Mouse (Mus musculus): Measurements from ENCODE around the gene Cygb.

Cygb gene

DNA sequence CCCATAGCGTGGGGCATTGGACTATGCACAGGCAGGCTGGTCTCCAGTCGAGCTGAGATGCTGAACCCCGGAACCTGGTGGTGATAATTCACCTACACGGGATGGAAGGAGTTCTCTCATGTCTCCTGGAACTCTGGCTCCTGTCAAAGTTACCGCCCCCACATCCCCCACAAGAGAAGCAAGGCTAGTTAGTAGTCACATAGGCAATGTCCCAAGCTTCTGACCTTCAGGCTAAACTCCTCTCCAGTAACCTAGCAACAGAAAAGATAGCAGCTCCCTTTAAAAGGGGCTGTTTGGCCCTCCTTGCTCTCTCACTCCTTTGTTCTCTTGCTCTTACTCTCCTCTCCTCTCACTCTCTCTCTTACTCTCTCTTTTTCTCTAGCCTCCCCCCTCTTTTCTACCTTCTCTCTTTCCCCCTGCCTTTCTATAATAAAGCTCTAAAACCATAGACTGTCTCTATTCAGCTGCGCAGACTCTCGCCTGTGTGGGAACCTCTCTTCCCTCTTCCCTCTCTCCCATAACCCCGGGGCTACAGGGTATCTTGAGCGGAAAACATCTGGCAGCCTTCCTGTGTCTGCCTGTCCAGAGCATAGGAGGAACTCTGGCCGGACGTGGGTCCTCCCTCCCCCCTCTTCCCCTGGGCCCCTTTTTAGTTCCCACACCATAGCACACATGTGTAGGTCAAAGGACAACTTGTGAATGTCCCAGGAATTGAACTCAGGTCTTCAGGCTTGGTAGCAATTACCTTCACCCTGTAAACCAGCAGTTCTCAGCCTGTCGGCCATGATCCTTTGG lies 23.7 kb downstream of the Cygb start:
- DNase-seq: no peak

DNA sequence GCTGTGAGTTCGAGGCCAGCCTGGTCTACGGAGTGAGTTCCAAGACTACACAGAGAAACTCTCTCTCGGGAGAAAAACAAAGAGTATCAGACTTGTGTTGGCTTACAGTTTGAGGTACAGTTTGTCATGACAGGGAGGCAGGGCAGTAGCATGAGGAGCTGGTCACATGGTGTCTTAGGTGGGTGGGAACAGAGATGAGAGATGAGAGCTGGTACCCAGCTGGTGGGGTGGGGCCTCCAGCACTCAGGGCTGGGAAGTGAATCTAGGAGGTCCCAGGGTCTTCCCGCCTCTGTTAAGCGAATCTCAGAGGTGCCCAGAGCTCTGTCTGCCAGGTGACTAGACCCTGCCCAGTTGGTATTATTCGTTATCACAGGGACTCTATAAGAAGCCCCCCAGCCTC lies 24.6 kb downstream of the Cygb start:
- DNase-seq: no peak

DNA sequence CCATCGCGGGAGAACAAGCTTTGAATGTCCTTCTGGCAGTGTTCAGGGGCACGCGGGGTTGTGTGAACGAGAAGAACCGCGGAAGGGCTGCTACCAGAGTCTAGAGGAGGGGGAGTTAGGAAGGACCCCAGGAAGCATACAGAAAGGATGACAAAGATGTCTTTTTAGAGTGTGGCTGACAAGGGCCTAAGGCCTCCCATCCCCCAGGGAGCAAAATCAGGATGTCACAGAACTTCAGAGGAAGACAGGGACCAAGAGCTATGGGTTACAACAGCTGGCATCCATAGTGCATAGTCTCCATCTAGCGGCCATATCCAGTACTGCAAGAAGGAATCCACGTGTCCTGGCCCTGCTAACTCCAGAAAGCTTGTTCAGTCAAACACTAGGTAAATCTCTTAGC lies 25.4 kb downstream of the Cygb start:
- DNase-seq: peak; percentile 86

DNA sequence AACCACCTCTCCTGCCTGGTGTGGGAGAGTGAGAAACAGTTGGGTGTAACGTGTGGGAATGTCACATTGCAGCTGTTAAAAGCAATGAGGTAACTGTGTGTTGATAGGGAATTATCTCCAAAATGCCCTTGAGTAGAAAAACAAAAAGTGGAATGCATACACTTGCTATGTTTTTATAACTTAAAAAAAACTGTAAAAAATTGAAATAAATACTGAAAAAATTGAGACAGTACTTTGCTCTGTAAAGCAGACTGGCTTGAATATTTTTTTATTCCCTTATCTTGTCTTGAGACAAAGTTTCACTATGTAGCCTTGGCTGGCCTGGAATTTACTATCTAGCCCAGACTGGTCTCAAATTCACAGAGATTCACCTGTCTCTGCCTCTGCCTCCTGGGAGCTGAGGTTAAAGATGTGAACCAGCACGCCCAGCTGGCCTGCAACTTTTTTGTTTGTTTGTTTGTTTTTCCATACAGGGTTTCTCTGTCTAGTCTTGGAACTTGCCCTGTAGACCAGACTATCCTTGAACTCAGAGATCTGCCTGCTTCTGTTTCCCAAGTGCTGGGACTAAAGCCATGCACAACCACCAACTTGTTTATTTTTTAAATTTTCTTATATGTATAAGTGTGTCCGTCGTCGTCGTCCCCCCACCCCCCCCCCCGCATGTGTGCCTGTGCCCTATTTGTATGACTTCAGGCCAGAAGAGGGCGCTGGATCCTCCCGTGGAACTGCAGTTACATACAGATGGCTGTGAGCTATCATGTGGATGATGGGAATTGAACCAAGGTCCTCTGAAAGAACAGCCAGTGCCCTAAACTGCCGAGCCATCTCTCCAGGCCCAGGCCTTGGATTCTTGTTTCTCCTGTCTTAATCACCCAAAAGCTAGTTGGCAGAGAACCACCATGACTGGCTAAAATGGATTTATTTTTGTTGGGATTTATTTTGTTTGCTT lies 26.8 kb downstream of the Cygb start:
- DNase-seq: peak; percentile 42

DNA sequence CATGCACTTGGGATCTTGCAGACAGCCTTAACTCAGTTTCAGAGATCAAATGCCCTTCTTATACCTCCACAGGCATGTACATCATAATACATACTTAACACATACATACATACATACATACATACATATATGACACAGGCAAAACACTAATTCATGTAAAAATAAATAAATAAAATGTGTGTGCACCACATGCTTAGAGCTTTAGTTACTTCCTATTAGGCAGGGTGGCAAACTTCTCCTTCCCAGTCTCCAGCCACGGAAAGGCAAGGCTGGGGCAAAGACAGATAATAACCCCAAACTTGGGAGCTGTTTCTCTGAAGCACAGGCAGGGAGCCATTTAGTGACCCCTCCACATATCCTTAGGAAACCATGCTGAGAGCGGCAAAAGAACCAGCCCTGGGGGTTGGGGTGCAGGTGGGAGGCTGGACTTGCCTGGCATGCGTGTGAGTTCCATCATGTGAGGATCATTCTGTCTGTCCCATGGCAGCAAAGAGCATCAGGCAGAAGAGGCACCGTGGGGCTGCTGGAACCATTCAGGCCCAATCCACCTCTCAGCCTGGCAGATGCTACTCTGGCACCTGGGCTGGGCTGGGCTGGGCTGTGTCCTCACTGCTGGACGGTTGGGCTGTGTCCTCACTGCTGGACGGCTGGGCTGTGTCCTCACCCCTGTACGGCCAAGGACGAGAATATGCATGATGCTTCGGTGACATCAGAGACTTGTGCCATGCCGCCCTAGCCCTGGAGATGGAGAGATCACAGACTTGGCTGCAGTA lies 27.6 kb downstream of the Cygb start, which contains the start of gene Rhbdf2:
TSS of gene Rhbdf2 (minus strand) at position 721 of the 773 bp plus-strand sequence.
- no peak for DNase-seq

DNA sequence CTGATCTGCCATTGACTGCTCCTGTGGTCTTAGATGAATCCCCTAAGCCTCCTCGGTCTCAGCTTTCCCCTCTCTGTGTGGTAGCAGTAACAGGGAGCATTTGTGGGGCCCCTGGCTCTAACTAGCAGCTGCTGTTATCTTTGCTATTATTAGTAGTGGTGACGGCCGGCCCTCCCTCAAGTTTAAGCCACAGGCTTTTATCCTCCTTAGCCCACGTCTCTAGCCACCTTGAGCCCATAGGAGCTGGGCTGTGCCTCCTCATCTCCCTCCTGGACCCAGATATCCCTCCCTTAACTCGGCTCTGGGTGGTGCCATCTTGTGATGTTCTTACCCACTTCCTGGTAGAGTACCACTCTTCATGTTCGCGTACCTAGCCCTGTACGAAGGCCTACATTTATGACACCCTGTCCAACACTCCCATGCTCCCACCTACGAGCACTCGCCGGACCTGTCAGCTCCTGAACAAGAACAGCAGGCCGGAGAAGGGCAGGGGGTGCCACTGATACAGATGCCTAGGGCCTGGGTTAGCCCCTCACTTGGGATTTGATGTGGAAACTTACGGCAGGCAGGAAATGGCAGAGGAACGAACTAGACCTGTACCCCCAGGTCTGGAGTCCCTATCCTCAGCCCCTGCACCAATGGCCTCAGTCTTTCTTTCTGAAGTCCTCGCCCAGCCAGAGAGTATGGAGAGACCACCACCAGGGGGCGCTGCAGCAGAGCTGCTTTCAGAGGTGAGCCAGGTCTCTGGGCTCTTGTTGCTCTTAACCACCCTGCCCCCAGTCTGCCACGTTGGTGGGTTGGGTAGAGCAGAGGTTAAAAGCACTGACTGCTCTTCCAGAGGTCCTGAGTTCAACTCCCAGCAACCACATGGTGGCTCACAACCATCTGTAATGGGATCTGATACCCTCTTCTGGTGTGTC lies 28.8 kb downstream of the Cygb start:
- peak; percentile 53 for DNase-seq

DNA sequence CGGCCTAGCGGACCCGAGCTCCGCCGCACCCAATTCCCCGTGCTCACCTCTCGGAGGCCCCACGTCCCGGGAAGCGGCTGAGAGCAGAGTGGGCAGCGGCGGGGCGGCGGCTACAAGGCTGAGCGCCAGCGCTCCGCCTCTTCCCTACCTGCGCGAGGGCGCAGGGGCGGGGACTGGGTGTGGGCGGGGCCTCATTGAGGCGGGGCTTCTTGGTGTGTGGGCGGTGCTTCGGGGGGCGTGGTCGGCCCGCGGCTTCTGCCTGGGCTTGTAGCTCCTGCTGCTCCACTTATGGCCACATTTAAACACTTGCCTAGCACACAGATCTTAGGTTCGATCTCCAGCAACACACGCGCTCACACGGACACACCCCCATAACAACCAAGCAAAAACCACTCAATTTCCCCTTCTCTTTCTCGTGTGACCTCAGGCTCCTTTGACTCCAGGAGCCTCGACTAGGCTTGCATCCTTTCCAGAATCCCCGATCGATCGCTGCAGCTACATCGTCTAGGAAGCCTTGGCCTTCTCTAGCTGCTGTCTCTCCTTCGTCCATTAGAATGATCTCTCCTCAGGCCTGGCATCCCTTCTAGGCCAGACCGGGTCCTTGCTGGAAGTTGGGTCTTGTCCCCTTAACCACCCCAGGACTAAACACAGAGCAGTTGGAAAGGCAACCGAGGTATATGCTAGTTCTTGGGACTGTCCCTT lies 29.8 kb downstream of the Cygb start:
- peak; percentile 87 for DNase-seq

- DNase-seq: peak; percentile 25
These were observed 30.6 kb downstream of the Cygb start for GRCm38 (mm10) chr11:116623281-116624124.

DNA sequence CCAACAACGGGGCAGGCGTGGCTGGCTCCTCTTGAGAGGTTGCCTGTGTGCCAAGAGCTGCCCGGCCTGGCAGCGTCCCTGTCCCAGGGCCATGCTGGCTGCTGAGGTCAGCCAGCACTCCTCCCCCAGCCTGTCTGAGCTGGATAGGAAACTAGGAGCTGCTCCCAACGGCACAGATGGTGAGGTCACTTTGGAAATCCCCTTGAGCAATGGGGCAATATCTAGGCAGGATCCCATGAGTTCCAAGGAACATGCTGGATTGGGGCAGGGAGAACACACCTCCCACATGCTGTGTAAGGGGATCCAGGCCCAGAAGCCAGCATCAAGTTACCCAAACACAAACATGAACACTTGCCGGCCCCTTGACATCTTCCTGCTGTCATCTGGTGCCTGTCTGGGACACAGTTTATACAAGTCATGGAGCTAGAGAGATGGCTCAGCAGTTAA lies 32.8 kb downstream of the Cygb start:
- DNase-seq: no peak

- no peak for DNase-seq
These were observed 33.4 kb downstream of the Cygb start for GRCm38 (mm10) chr11:116620559-116621253.

GRCm38 (mm10) chr11:116620073-116620472 lies 34.0 kb downstream of the Cygb start:
- no peak for DNase-seq

GRCm38 (mm10) chr11:116619561-116619960 lies 34.6 kb downstream of the Cygb start:
- DNase-seq: no peak

GRCm38 (mm10) chr11:116619156-116619555 lies 35.0 kb downstream of the Cygb start:
- DNase-seq: no peak

GRCm38 (mm10) chr11:116618666-116619065 lies 35.4 kb downstream of the Cygb start:
- DNase-seq: no peak

DNA sequence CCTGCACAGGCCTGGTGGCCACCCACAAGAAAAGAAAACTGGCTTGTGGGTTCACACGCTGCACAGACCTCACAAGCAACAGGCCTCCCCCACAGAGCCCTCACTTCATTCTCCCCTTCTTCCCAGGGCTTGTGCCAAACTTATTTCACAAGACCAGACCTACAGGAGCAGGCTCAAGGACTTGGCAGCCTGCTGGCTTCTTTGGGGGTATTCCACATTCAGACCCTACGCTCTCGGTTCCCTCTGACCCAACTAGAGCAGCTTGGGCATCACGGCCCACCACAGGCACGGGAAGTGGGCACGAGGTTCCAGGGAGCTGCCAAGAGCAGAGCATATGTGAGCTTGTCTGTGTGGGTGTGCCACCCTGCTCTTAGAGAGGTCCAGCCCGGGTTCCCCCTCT lies 36.5 kb downstream of the Cygb start:
- DNase-seq: no peak

DNA sequence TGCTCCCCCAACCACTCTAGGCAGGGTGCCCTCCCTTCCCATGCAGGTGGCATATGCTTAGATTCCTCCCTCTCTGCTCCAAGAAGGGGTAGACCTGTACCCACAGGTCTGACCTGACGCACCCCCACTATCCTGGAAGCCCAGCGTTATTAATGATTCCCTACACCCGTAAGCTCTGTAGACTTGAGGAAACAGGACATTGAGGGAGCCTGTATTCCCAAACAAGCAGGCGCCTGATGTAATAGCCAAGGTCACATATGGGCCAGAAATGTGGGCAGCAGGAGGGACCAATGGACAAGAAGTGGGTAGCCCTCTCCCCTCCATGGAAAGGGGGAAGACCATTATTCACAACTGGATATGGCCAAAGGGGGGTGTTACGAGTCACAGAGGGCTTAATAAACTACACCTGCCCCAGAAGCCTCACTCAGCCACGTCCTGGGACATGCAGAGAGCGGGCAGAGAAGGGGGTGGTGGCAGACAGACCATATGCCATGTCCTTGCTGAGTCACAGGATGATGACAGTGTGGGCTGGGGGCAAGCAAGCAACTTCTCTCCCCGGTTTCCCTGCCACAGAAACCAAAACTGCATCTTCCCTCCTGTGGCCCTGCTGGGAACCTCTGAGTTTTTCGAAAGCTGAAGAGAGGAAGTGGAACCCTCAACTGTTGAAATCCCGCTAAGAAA lies 37.5 kb downstream of the Cygb start:
- DNase-seq: no peak

DNA sequence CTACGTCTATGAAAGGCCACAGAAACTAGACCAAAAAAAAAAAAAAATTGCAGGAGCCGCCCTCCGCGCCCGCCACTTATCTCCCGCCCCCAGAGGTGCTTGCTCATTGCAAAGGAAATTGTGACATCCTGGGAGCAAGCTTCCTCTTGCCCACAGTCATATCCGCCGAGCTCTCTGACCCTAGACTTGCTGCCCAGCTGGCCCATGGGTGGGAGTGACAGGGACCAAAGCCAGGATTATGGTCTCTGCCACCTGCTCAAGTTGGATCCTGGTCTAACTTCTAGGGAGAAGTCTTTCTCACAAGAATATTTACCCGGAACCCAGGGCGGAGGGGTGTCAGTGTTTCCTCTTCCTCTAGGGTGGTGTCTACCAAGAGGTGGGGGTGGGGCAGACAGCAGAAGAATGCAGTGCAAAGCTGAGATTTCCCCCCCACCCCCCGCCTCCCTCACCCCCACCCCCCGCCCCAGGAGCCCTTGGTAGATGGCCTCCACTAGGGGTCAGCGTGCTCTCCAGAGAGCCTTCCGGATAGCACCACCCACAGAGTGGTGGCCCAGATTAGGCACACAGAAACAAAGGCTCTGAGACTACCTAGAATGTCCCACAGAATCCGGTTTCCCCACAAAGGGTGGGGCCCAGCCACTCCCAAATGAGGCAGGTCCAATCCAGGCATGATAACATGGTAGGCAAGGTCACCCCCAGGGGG lies 38.2 kb downstream of the Cygb start:
- peak; percentile 45 for DNase-seq

- no peak for DNase-seq
These were observed 40.9 kb downstream of the Cygb start for GRCm38 (mm10) chr11:116613234-116613633.

Measured in thymus, postnatal 25 days (tissue).